Mouse (Mus musculus) lung, postnatal 0 days (tissue): ENCODE measurements around the gene 2610318N02Rik. TPM values are rescaled to one million over a fixed set of nuclear protein-coding genes. Genes with fewer than 3 reads are reported as not detected.

Experiments used
- ATAC-seq: fragments of 200-750 bp; cut with Nextera tagmentation; 2 replicates; pipeline ENCODE4 v1.8.0; 2017; ENCODE audit warnings: moderate library complexity
- DNase-seq: peaks from one replicate; pipeline ENCODE4 v3.0.0-alpha.2; 2016; ENCODE audit warnings: low spot score
- H3K27ac ChIP-seq: fragments of 300-500 bp; sonication (generic); 2 replicates; pipeline ENCODE4 v1.5.1; 2014; ENCODE audit warnings: antibody characterized with exemption, mild to moderate bottlenecking, low read length, mixed read lengths
- H3K27me3 ChIP-seq: fragments of 300-500 bp; sonication (generic); replicated peaks from 2 replicates; pipeline ENCODE4 v1.6.1; 2014; ENCODE audit warnings: low read length, mixed read lengths; ENCODE audit not compliant: insufficient read depth
- H3K36me3 ChIP-seq: fragments of 300-500 bp; sonication (generic); 2 replicates; pipeline ENCODE4 v1.6.1; 2014; ENCODE audit warnings: low read length, mixed read lengths; ENCODE audit not compliant: insufficient read depth
- H3K4me1 ChIP-seq: fragments of 300-500 bp; sonication (generic); 2 replicates; pipeline ENCODE4 v1.6.1; 2014; ENCODE audit warnings: antibody characterized with exemption, low read depth, low read length, mixed read lengths; ENCODE audit not compliant: insufficient read depth
- H3K4me2 ChIP-seq: fragments of 300-500 bp; sonication (generic); replicated peaks from 2 replicates; pipeline ENCODE4 v1.6.1; 2014; ENCODE audit warnings: low read depth, mild to moderate bottlenecking, low read length, moderate library complexity, mixed read lengths
- H3K4me3 ChIP-seq: fragments of 300-500 bp; sonication (generic); 2 replicates; pipeline ENCODE4 v1.5.1; 2014; ENCODE audit warnings: low read depth, low read length
- H3K9ac ChIP-seq: fragments of 300-500 bp; sonication (generic); replicated peaks from 2 replicates; pipeline ENCODE4 v1.6.1; 2014; ENCODE audit warnings: low read depth, mild to moderate bottlenecking
- H3K9me3 ChIP-seq: fragments of 300-500 bp; sonication (generic); 2 replicates; pipeline ENCODE4 v1.6.1; 2016; ENCODE audit warnings: low read length, mixed read lengths
- CTCF ChIP-seq: IDR thresholded peaks from 2 replicates; pipeline ENCODE4 v1.5.1; 2016; ENCODE audit warnings: antibody characterized with exemption, mild to moderate bottlenecking
- EP300 ChIP-seq: IDR thresholded peaks from 2 replicates; pipeline ENCODE4 v1.6.1; 2016; ENCODE audit warnings: antibody characterized with exemption, mild to moderate bottlenecking, control low read depth
- WGBS: fragments of 180-500 bp; shearing (Covaris S2); extraction: QIAGEN DNeasy Blood & Tissue Kit; methylation state at CpG from one replicate; pipeline ENCODE4 v1.1.7; 2014; 5-methylcytosine and 5-hydroxymethylcytosine counted together
- polyA plus RNA-seq: library from polyadenylated mRNA; unstranded; fragments of >200 nt; fragmentation: Nextera tagmentation; extraction: Ambion mirVana; gene quantifications from 2 replicates; pipeline ENCODE4 v1.2.1, GENCODE M21; 2015

The 2610318N02Rik gene
- polyA plus RNA-seq, 1 experiment from 2014 or later, result 1.3 TPM

GRCm38 (mm10) chr16:17088346-17088745 is 36.6 kb downstream of the 2610318N02Rik start:
- Histone ChIP-seq H3K27ac (no peak overlapping the region), H3K27me3 (no peaks in the 10 kb centered on the region), H3K4me1 (no peaks in the 10 kb centered on the region), H3K36me3 (peaks cover 48% of the 10 kb centered on the region), H3K4me3 (no peak overlapping the region), H3K9ac (no peak overlapping the region), H3K4me2 (no peak overlapping the region), H3K9me3 (no peaks in the 10 kb centered on the region)
- DNase-seq, result no peak
- WGBS, result 62% methylated on average over 3 of the region's 3 CpGs
- TF ChIP-seq EP300, result no peak
- TF ChIP-seq CTCF, result peak; percentile 22; the same call in 1 of the 2 replicates
- ATAC-seq, result no peak

GRCm38 (mm10) chr16:17086669-17087193 is 38.2 kb downstream of the 2610318N02Rik start:
- 71% methylated on average over 13 of the region's 13 CpGs for WGBS
- no peak for ATAC-seq

GRCm38 (mm10) chr16:17086241-17086640 is 38.7 kb downstream of the 2610318N02Rik start:
- ATAC-seq, result no peak
- H3K27ac ChIP-seq, result peak overlapping the region; percentile 49

More at GRCm38 (mm10) chr16:17086669-17087193, 38.2 kb downstream of the 2610318N02Rik start:
- DNase-seq, result no peak
- Histone ChIP-seq H3K9ac (no peak overlapping the region), H3K27me3 (no peaks in the 10 kb centered on the region), H3K4me3 (no peak overlapping the region), H3K4me1 (no peaks in the 10 kb centered on the region), H3K9me3 (no peaks in the 10 kb centered on the region), H3K27ac (no peak overlapping the region), H3K4me2 (no peak overlapping the region), H3K36me3 (peaks cover 37% of the 10 kb centered on the region)
- no peak for TF ChIP-seq CTCF
- no peak for TF ChIP-seq EP300

GRCm38 (mm10) chr16:17085636-17086035 is 39.3 kb downstream of the 2610318N02Rik start:
- Histone ChIP-seq H3K4me1 (no peaks in the 10 kb centered on the region), H3K27ac (peak overlapping the region; percentile 49), H3K4me3 (no peak overlapping the region), H3K36me3 (peaks cover 29% of the 10 kb centered on the region), H3K9ac (no peak overlapping the region), H3K4me2 (no peak overlapping the region), H3K9me3 (no peaks in the 10 kb centered on the region), H3K27me3 (no peaks in the 10 kb centered on the region)
- ATAC-seq (peak; percentile 68), DNase-seq (peak; percentile 52)
- WGBS, result 64% methylated on average over 4 of the region's 4 CpGs
- TF ChIP-seq CTCF (no peak), EP300 (no peak)

More at GRCm38 (mm10) chr16:17086241-17086640, 38.7 kb downstream of the 2610318N02Rik start:
- Histone ChIP-seq H3K27me3 (no peaks in the 10 kb centered on the region), H3K4me2 (no peak overlapping the region), H3K9me3 (no peaks in the 10 kb centered on the region), H3K4me1 (no peaks in the 10 kb centered on the region), H3K9ac (no peak overlapping the region), H3K36me3 (peaks cover 33% of the 10 kb centered on the region), H3K4me3 (no peak overlapping the region)
- 69% methylated on average over 3 of the region's 3 CpGs for WGBS
- TF ChIP-seq EP300 (no peak), CTCF (no peak)
- no peak for DNase-seq

GRCm38 (mm10) chr16:17082121-17082792 is 42.7 kb downstream of the 2610318N02Rik start:
- no peak overlapping the region for H3K9ac ChIP-seq
- ATAC-seq (peak; percentile 51), DNase-seq (peak; percentile 64)
- no peaks in the 10 kb centered on the region for H3K4me1 ChIP-seq
- no peak overlapping the region for H3K27ac ChIP-seq
- H3K36me3 ChIP-seq, result 0 out of 2 replicates have a peak, but pooled peaks cover 11% of the 10 kb centered on the region
- no peaks in the 10 kb centered on the region for H3K9me3 ChIP-seq
- WGBS, result 67% methylated on average over 6 of the region's 6 CpGs
- TF ChIP-seq CTCF, result no peak
- TF ChIP-seq EP300, result peak; percentile 44; the same call in 1 of the 2 replicates
- H3K4me2 ChIP-seq, result no peak overlapping the region
- H3K4me3 ChIP-seq, result no peak overlapping the region
- H3K27me3 ChIP-seq, result no peaks in the 10 kb centered on the region

GRCm38 (mm10) chr16:17078101-17078500 is 46.9 kb downstream of the 2610318N02Rik start:
- DNase-seq, result peak; percentile 80
- 67% methylated on average over 7 of the region's 7 CpGs for WGBS
- H3K27ac ChIP-seq, result no peak overlapping the region

More at GRCm38 (mm10) chr16:17078101-17078500, 46.9 kb downstream of the 2610318N02Rik start:
- H3K4me1 ChIP-seq, result no peaks in the 10 kb centered on the region
- no peak overlapping the region for H3K9ac ChIP-seq
- ATAC-seq, result peak; percentile 75
- no peak overlapping the region for H3K4me3 ChIP-seq
- no peak overlapping the region for H3K4me2 ChIP-seq
- H3K9me3 ChIP-seq, result no peaks in the 10 kb centered on the region
- no peaks in the 10 kb centered on the region for H3K36me3 ChIP-seq
- H3K27me3 ChIP-seq, result no peaks in the 10 kb centered on the region
- TF ChIP-seq EP300 (0 out of 2 replicates have a peak, but pooled peaks have one; percentile 14), CTCF (no peak)
